Mouse (Mus musculus): ENCODE measurements around the gene Adgrb3.

DNA sequence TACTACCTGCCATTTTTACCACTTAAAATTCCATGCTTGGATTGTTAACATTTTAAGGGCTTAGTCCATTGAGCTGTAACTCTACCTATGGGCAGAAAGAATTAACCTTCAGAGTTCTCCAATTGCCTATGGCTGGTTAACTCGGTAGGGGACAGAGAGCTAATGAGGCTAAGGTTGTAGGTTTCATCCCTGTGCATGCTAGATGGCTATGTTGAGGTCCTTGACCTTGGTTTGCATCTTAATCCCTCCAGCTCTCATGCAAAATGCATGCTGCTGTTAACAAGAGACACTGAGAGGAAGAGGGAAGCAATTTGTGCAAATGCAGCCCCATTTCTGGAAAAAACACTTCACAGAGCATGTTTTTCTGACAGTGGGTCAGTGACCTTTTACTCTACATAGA, 366.9 kb downstream of the Adgrb3 start:
- TF ChIP-seq CTCF (IDR thresholded peaks at IDR 0.05; ENCODE audit: low read depth) (no peak), EP300 (IDR thresholded peaks at IDR 0.05; ENCODE audit: low read depth) (no peak)

All from heart, postnatal 0 days (tissue).